Mouse (Mus musculus) megakaryocyte-erythroid progenitor cell, adult 5-6 weeks (primary cell): ENCODE results near the gene Skap1. TPM values are rescaled to one million over a fixed set of nuclear protein-coding genes. Genes with fewer than 3 reads are reported as not detected.

Experiments used
- ATAC-seq: replicated peaks from 2 replicates; pipeline ENCODE4 v1.8.0; 2016; ENCODE audit warnings: mild to moderate bottlenecking, inconsistent platforms; ENCODE audit not compliant: severe bottlenecking, poor library complexity, low FRiP score, low TSS enrichment
- total RNA-seq, 2 experiments: library from RNA; stranded (forward) in 1 of 2; stranded (reverse) in 1 of 2; fragments of 200-1000, 215-1000 nt in 1 of 2; fragments of >200 nt in 1 of 2; fragmentation: Nextera tagmentation in 1 of 2; gene quantifications; 2 replicates each; pipeline ENCODE4 v1.2.3; 2014 to 2017

The Skap1 gene
- total RNA-seq, 2 experiments from 2014 or later, result 2.7 to 3.7 TPM

GRCm38 (mm10) chr11:96542561-96542960 is 78.2 kb downstream of the Skap1 start:
- no peak for ATAC-seq

- no peak for ATAC-seq
Observed at GRCm38 (mm10) chr11:96546428-96546827, 82.0 kb downstream of the Skap1 start.

GRCm38 (mm10) chr11:96550960-96551703 is 86.7 kb downstream of the Skap1 start:
- ATAC-seq, result no peak

GRCm38 (mm10) chr11:96553091-96553490 is 88.7 kb downstream of the Skap1 start:
- 0 out of 2 replicates have a peak, but pooled peaks have one; percentile 50 for ATAC-seq

- no peak for ATAC-seq
Observed at GRCm38 (mm10) chr11:96560229-96560628, 95.8 kb downstream of the Skap1 start.

GRCm38 (mm10) chr11:96564088-96564487 is 99.7 kb downstream of the Skap1 start:
- ATAC-seq, result no peak

GRCm38 (mm10) chr11:96572515-96572914 is 108.1 kb downstream of the Skap1 start:
- ATAC-seq, result no peak

- no peak for ATAC-seq
Observed at GRCm38 (mm10) chr11:96576491-96577427, 112.4 kb downstream of the Skap1 start.

GRCm38 (mm10) chr11:96578551-96579283 is 114.3 kb downstream of the Skap1 start:
- ATAC-seq, result no peak

- 0 out of 2 replicates have a peak, but pooled peaks have one; percentile 79 for ATAC-seq
Observed at GRCm38 (mm10) chr11:96581604-96582384, 117.4 kb downstream of the Skap1 start.

GRCm38 (mm10) chr11:96582595-96582994 is 118.2 kb downstream of the Skap1 start:
- ATAC-seq, result no peak

- no peak for ATAC-seq
Observed at GRCm38 (mm10) chr11:96589828-96590227, 125.4 kb downstream of the Skap1 start.

- no peak for ATAC-seq
Observed at GRCm38 (mm10) chr11:96595890-96596289, 131.5 kb downstream of the Skap1 start.

GRCm38 (mm10) chr11:96596301-96596700 is 131.9 kb downstream of the Skap1 start:
- no peak for ATAC-seq

GRCm38 (mm10) chr11:96602806-96603205 is 138.4 kb downstream of the Skap1 start:
- ATAC-seq, result no peak

GRCm38 (mm10) chr11:96604306-96604705 is 139.9 kb downstream of the Skap1 start:
- ATAC-seq, result no peak

GRCm38 (mm10) chr11:96604751-96605450 is 140.5 kb downstream of the Skap1 start:
- ATAC-seq, result no peak

- ATAC-seq, result no peak
Observed at GRCm38 (mm10) chr11:96605516-96605915, 141.1 kb downstream of the Skap1 start.
